Mouse (Mus musculus): Measurements from ENCODE around the gene Fbxo2. TPM values are rescaled to one million over a fixed set of nuclear protein-coding genes. Genes with fewer than 3 reads are reported as not detected.
A peak's percentile ranks its signal among the peaks of the same experiment; 100 is the strongest.
"Not testable (repeated sequence)": the region's sequence is repeated elsewhere in the genome, so short reads cannot be mapped to it uniquely, and the experiment has no call there.

The Fbxo2 gene
- 0.70 and 0.92 TPM in 2 replicates for polyA plus RNA-seq (2016; fragmentation: Nextera tagmentation; extraction: Ambion mirVana)

DNA sequence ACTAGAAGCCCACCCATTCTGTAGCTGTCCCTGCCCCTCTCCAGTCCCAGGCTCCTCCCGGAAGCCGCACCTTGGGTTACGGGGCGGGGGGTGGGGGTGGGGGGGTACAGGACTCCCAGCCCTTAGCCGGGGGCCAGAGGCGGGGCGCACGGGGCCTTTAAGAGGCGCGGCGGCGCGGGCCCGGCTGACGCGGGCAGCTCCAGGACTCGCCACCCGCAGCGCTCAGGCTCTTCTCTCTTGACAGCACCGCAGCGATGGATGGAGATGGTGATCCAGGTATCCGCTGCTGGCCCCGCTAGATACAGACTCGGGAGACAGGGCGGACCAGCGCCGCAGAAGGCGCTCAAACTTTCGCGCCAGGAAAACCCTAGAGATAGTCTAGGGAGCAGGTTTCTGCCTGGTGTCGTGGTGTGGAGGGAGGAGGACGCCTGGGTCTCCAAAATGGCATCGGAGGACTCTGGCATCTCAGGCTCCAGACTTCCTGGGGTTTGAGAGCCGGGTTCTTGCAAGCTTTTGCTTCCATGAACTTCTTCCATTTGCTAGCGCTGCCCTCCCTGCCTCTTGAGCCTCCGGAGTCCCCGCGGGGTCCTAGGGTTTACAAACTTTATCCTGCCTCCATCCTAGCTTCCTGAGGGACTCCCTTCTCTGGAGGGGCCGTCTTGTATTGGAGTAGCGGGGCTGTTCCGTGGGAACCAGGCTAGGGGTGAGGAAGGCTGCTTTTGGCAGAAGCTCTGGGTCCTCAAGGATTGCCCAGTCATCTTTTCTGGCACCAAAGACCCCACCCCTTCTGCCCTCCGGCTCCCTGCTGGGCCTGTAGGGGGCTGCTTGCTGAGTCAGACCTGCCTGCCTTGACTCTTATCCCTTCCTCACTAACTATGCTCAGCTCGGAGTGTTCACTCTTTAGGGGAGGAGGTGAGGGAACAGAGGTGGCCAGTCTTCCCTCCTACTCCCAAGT lies at the start of gene Fbxo2, which contains the start of gene Fbxo44:
Gene Fbxo2, plus strand, starts transcription at position 186 of the 955 bp plus-strand sequence.
Gene Fbxo44, minus strand, starts transcription at position 47 of the 955 bp plus-strand sequence.
- peak within 1 kb of the TSS; percentile 98 for H3K4me2 ChIP-seq
- peaks cover 22% of the 10 kb centered on the region for H3K36me3 ChIP-seq
- peaks cover 35% of the 10 kb centered on the region for H3K4me1 ChIP-seq (replicated peaks)
- no peaks in the 10 kb centered on the region for H3K9me3 ChIP-seq (replicated peaks)
- H3K27ac ChIP-seq (ENCODE audit: poor library complexity, severe bottlenecking): peak within 1 kb of the TSS; percentile 73
- H3K9ac ChIP-seq: peak within 1 kb of the TSS; percentile 87
- peak; percentile 58 for ATAC-seq (ENCODE audit: insufficient number of reproducible peaks, low FRiP score)
- H3K27me3 ChIP-seq (replicated peaks): peaks cover 58% of the 10 kb centered on the region
- WGBS: under 1% methylated on average over 43 of the region's 43 CpGs
- H3K4me3 ChIP-seq: peak within 1 kb of the TSS; percentile 79

DNA sequence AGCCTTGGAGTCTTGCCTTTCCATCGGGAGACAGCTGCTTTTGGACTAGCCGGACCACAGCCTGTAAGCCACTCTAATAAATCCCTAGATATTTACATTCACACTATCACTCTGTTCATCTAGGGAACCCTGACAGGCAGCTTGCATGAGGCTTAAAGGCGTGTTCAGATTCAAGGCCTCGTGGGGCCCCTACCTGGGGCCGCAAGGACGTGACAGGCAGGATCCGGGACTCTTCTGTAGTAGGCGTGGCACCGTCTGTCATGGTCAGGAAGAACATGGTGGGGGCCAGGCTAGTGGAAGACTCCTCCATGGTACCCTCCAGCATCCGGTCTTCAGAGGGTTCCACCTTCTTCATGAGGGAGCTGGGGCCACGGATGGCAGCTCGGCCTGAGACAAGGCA lies 47.9 kb upstream of the Fbxo2 start:
- Histone ChIP-seq H3K4me3 (no peak overlapping the region), H3K27ac (ENCODE audit: poor library complexity, severe bottlenecking) (no peak overlapping the region), H3K36me3 (no peaks in the 10 kb centered on the region), H3K27me3 (replicated peaks) (0 out of 2 replicates have a peak, but pooled peaks cover 17% of the 10 kb centered on the region), H3K9ac (no peak overlapping the region), H3K4me2 (no peak overlapping the region), H3K4me1 (replicated peaks) (peaks cover 32% of the 10 kb centered on the region), H3K9me3 (replicated peaks) (peaks cover 4% of the 10 kb centered on the region; the same call in 1 of the 2 replicates)
- no peak for ATAC-seq (ENCODE audit: insufficient number of reproducible peaks, low FRiP score)
- 80% methylated on average over 12 of the region's 12 CpGs for WGBS

DNA sequence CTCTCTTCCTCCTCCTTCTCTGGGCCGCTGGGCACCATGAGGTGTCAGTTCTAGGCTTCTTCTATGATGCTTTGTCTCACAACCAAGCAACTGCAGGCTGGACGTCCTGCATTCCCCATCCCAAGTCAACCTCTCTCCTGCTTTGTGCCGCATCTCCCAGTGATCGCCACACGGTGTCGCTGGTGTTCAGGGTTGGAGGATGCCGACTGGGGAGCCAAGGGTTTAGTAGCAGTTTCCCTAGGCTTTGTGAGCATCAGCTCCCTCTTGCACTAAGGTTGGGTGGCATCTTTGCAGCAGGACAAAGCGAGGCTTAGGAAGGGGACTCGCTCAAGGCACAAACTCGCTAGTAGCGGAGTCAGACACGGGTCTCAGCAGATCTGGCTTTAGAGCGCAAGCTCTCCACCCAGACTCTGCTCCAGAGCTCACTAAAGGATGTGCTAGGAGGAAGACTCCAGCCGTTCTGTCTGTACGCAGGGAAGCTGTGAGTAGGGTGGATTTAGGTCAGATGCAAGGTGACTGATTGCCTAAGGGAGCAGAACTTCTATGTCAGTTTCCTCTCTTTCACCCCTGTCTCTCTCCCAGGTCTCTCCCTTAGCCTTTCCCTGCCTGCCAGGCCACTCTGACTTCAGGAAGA lies 45.5 kb upstream of the Fbxo2 start:
- WGBS: 4% methylated on average over 15 of the region's 15 CpGs
- H3K4me2 ChIP-seq: peak overlapping the region; percentile 16
- H3K9ac ChIP-seq: no peak overlapping the region
- H3K36me3 ChIP-seq: no peaks in the 10 kb centered on the region
- H3K4me3 ChIP-seq: no peak overlapping the region
- 0 out of 2 replicates have a peak, but pooled peaks cover 21% of the 10 kb centered on the region for H3K27me3 ChIP-seq (replicated peaks)
- H3K9me3 ChIP-seq (replicated peaks): peaks cover 4% of the 10 kb centered on the region; the same call in 1 of the 2 replicates
- peaks cover 11% of the 10 kb centered on the region; the same call in 1 of the 2 replicates for H3K4me1 ChIP-seq (replicated peaks)
- peak; percentile 40; the same call in 1 of the 2 replicates for ATAC-seq (ENCODE audit: insufficient number of reproducible peaks, low FRiP score)
- no peak overlapping the region for H3K27ac ChIP-seq (ENCODE audit: poor library complexity, severe bottlenecking)

DNA sequence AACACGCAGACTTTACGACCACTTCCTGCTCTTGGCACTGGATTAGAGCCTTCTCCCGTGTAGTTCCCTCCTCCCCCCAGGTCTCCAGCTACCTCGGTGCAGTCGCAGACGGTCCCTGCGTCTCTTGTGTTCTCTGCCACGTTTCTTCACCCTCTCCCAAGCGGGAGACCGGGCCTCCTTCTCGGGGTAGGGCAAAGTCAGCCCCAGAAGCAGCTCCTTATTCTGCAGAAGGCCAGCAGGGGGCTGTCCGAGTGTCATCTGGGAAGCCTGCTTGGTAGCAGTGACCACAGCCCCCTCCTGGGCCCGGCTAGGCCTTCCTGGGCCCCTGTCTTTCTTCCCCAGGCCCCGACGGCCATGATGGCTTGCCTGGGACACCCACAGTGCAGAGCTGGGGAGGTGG lies 45.0 kb upstream of the Fbxo2 start:
- Histone ChIP-seq H3K27me3 (replicated peaks) (0 out of 2 replicates have a peak, but pooled peaks cover 21% of the 10 kb centered on the region), H3K4me2 (peak overlapping the region; percentile 16), H3K4me3 (no peak overlapping the region), H3K4me1 (replicated peaks) (peaks cover 11% of the 10 kb centered on the region; the same call in 1 of the 2 replicates), H3K27ac (ENCODE audit: poor library complexity, severe bottlenecking) (no peak overlapping the region), H3K36me3 (no peaks in the 10 kb centered on the region), H3K9me3 (replicated peaks) (peaks cover 4% of the 10 kb centered on the region; the same call in 1 of the 2 replicates), H3K9ac (0 out of 2 replicates have a peak overlapping the region, but pooled peaks have one; percentile 50)
- ATAC-seq (ENCODE audit: insufficient number of reproducible peaks, low FRiP score): no peak
- 4% methylated on average over 15 of the region's 15 CpGs for WGBS

DNA sequence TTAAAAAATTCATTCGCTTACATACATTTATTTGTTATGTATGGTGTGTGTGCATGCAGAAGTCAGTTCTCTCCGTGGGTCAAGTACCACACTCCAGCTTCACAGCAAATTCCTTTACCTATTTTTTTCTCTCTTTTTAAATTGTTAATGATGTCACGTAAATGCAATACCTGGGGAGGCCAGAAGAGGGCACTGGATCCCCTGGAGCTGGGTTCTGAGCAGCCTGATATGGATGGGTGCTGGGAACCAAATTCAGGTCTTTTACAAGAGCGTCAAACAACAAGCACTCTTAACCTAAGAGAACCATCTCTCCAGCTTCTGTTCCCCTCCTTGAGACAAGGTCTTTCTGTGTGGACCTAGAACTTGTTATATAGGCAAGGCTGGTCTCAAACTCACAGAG lies 43.8 kb upstream of the Fbxo2 start:
- 71% methylated on average over 4 of the region's 4 CpGs for WGBS
- Histone ChIP-seq H3K4me3 (no peak overlapping the region), H3K9me3 (replicated peaks) (peaks cover 4% of the 10 kb centered on the region; the same call in 1 of the 2 replicates), H3K4me2 (no peak overlapping the region), H3K27me3 (replicated peaks) (0 out of 2 replicates have a peak, but pooled peaks cover 32% of the 10 kb centered on the region), H3K27ac (ENCODE audit: poor library complexity, severe bottlenecking) (no peak overlapping the region), H3K9ac (no peak overlapping the region), H3K36me3 (no peaks in the 10 kb centered on the region), H3K4me1 (replicated peaks) (peaks cover 11% of the 10 kb centered on the region; the same call in 1 of the 2 replicates)
- no peak for ATAC-seq (ENCODE audit: insufficient number of reproducible peaks, low FRiP score)

DNA sequence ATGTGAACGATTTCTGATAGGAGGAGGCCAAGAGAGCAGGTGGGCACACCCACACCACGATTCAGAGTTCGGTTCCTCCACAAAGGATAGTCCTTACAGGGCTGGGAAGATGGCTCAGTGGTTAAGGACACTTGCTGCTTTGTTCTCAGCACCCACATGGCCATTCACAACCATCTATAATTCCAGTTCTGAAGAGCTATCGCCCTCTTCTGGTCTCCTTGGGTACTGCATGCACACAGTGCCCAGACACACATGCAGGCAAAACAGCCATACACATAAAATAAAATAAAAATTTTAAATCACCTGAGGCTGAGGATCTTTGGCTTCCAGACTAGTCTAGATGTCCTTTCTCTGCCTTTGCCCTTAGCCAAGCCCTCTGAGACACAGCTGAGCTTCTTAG lies 43.0 kb upstream of the Fbxo2 start:
- no peak overlapping the region for H3K27ac ChIP-seq (ENCODE audit: poor library complexity, severe bottlenecking)
- H3K4me2 ChIP-seq: no peak overlapping the region
- peaks cover 4% of the 10 kb centered on the region; the same call in 1 of the 2 replicates for H3K9me3 ChIP-seq (replicated peaks)
- H3K4me3 ChIP-seq: no peak overlapping the region
- no peak overlapping the region for H3K9ac ChIP-seq
- 77% methylated on average over 4 of the region's 4 CpGs for WGBS
- H3K4me1 ChIP-seq (replicated peaks): peaks cover 11% of the 10 kb centered on the region; the same call in 1 of the 2 replicates
- 0 out of 2 replicates have a peak, but pooled peaks cover 32% of the 10 kb centered on the region for H3K27me3 ChIP-seq (replicated peaks)
- ATAC-seq (ENCODE audit: insufficient number of reproducible peaks, low FRiP score): no peak
- H3K36me3 ChIP-seq: no peaks in the 10 kb centered on the region

DNA sequence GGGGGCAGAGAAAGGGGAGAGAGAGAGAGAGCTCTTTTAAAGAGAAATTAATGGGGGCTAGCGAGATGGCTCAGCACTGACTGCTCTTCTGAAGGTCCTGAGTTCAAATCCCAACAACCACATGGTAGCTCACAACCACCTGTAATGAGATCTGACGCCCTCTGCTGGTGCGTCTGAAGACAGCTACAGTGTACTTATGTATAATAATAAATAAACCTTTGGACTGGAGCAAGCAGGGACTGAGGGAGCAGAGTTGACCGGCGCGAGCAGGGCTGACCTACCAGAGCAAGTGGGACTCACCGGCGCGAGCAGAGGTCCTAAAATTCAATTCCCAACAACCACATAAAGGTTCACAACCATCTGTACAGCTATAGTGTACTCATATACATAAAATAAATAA lies 40.8 kb upstream of the Fbxo2 start:
- H3K27ac ChIP-seq (ENCODE audit: poor library complexity, severe bottlenecking); H3K9me3 ChIP-seq (replicated peaks); H3K36me3 ChIP-seq; H3K4me2 ChIP-seq; ATAC-seq (ENCODE audit: insufficient number of reproducible peaks, low FRiP score); H3K4me3 ChIP-seq; H3K9ac ChIP-seq: not testable (repeated sequence)
- Histone ChIP-seq H3K27me3 (replicated peaks) (peaks cover 43% of the 10 kb centered on the region; the same call in 1 of the 2 replicates), H3K4me1 (replicated peaks) (peaks cover 11% of the 10 kb centered on the region; the same call in 1 of the 2 replicates)
- 79% methylated on average over 9 of the region's 9 CpGs for WGBS

DNA sequence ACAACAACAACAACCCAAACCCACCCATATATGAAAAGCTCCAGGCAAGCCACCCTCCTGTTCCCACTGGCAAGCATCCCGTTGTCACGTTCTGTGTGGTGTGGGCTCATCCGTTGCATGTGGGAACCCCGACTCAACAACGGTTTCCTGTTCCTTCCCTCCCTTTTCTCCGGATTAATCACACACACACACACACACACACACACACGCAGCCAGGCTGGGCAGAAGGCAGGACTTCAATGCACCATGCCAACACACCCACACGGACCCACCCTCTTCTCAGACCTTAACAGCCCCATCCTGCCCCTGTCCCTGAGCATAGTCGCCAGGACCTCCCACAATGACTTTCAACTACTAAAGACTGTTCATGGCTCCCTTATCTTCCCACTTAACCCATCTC lies 39.9 kb upstream of the Fbxo2 start:
- no peak for ATAC-seq (ENCODE audit: insufficient number of reproducible peaks, low FRiP score)
- H3K27ac ChIP-seq (ENCODE audit: poor library complexity, severe bottlenecking): no peak overlapping the region
- peaks cover 3% of the 10 kb centered on the region; the same call in 1 of the 2 replicates for H3K4me1 ChIP-seq (replicated peaks)
- H3K27me3 ChIP-seq (replicated peaks): peaks cover 49% of the 10 kb centered on the region; the same call in 1 of the 2 replicates
- peaks cover 4% of the 10 kb centered on the region; the same call in 1 of the 2 replicates for H3K9me3 ChIP-seq (replicated peaks)
- no peak overlapping the region for H3K4me2 ChIP-seq
- whole genome bisulfite sequencing: 72% methylated on average over 9 of the region's 9 CpGs
- no peak overlapping the region for H3K9ac ChIP-seq
- H3K36me3 ChIP-seq: no peaks in the 10 kb centered on the region
- H3K4me3 ChIP-seq: no peak overlapping the region

DNA sequence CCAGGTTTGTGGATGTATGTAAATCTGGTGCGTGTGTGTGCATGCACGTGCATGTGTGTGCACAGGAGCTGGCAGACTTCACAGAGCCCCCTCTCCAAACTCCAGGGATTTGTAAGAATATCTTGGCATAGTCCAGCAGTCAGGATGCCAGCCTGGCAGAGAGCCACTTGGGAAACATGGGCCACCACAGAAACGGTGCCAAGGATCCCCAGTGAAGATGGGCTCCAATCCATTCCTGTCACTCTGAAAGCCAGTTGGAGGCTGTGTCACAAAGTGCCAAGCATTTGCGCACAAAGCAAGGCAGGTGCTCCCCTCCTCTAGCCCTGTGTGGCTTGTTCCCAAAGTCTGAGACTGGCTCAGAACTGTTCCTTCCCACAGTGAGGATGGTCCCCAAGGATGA lies 39.1 kb upstream of the Fbxo2 start:
- no peak for ATAC-seq (ENCODE audit: insufficient number of reproducible peaks, low FRiP score)
- H3K36me3 ChIP-seq: no peaks in the 10 kb centered on the region
- H3K4me2 ChIP-seq: no peak overlapping the region
- no peaks in the 10 kb centered on the region for H3K4me1 ChIP-seq (replicated peaks)
- peaks cover 53% of the 10 kb centered on the region; the same call in 1 of the 2 replicates for H3K27me3 ChIP-seq (replicated peaks)
- no peak overlapping the region for H3K9ac ChIP-seq
- peaks cover 4% of the 10 kb centered on the region; the same call in 1 of the 2 replicates for H3K9me3 ChIP-seq (replicated peaks)
- WGBS: 81% methylated on average over 4 of the region's 4 CpGs
- H3K4me3 ChIP-seq: no peak overlapping the region
- no peak overlapping the region for H3K27ac ChIP-seq (ENCODE audit: poor library complexity, severe bottlenecking)

DNA sequence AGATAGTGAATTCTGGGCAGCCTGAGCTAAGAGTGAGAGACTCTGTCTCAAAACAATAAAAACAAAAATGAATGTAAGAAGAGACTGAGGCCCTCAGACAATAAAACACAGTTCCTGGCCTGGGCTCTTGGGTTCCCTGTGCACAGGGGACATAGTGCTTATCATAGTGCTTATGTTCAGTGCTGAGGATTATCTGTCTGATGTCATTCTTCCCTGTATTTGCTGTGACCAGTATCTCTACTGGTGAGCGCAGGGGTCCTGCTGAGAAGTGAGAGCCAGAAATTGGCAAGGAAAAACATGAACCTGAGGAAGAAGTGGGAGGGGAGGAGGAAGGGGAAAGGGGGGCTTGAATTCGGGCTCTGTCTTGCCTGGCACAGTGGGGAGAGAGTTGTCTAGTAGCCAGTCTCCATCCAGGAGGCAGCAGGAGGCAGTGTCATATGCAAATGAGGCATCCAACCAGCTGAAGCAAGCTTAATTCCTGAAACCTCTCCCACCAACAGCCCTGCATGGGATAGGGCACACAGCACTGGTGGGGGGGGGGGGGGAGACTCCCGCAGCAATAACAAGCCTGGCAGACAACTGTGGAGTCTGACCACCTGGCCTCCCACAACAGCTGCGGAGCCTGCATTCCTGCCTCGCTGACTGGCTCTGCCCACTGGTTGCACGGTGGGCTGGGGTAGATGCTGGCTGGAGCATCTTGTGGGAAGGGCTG lies 38.3 kb upstream of the Fbxo2 start:
- H3K4me2 ChIP-seq: no peak overlapping the region
- H3K36me3 ChIP-seq: no peaks in the 10 kb centered on the region
- H3K27ac ChIP-seq (ENCODE audit: poor library complexity, severe bottlenecking): no peak overlapping the region
- peaks cover 4% of the 10 kb centered on the region; the same call in 1 of the 2 replicates for H3K9me3 ChIP-seq (replicated peaks)
- H3K27me3 ChIP-seq (replicated peaks): peaks cover 61% of the 10 kb centered on the region
- 15% methylated on average over 6 of the region's 6 CpGs for WGBS
- no peak for ATAC-seq (ENCODE audit: insufficient number of reproducible peaks, low FRiP score)
- no peaks in the 10 kb centered on the region for H3K4me1 ChIP-seq (replicated peaks)
- H3K9ac ChIP-seq: no peak overlapping the region
- no peak overlapping the region for H3K4me3 ChIP-seq
